Mouse (Mus musculus) layer of hippocampus, adult 9-11 months (tissue): Measurements from ENCODE around the gene Trpv1.

Experiments
- DNase-seq: peaks from one replicate; pipeline ENCODE4 v3.0.0; 2022

Trpv1 gene

DNA sequence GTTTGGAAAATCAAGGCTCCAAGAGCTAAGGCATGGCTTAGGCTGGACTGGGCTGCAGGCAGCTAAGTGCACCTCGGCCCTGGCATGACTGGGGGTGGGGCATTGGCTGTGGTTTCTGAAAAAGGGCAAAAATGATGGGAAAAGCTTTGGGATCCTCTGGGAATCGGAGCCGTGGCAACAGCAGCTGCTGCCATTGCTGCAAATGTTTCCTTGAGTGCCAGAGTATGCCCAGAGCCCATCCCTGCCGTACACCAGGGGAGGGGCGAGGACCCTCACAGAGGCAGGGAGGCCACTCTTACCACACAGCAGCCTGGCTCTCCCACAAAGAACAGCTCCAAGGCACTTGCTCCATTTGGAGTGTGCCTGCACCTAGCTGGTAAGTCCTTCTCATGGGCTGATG, at the start of gene Trpv1:
Gene Trpv1 (plus strand): TSS at position 301 of the 400 bp plus-strand sequence.
- no peak for DNase-seq

DNA sequence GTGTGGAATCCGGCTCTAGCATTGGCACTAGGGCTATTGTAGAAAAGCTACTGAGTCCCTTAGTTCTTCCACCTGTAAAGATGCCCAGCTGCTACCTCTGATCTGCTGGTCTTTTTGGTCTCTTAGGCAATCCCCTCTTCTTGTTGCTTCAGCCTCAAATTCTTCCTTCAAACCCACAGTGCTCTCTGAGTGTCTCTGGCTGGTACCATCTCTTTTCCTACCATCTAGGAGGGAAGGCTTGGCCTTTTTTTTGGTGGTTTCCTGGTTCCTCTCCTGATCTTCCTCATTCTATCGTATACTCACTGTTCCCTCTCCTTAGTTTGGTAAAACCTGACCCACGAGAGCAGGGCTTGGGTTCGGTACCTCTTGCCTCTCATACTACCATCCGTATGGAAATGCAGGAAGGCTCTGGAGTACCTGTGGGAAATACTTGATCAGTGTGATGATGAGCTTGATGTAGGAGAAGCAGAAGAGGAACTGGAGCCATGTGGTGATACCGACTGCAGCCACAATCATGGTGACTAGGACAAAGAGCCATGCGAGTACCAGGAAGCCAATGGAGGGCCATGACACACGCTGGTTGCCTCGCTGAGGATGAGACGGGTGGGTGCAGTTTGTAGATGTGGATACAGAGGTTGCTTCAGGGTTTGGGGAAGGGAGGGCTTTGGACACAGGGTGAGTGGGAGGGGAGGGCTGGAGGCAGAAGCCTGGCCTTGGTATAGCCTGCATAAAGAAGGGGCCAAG, 48.0 kb upstream of the Trpv1 start:
- no peak for DNase-seq

DNA sequence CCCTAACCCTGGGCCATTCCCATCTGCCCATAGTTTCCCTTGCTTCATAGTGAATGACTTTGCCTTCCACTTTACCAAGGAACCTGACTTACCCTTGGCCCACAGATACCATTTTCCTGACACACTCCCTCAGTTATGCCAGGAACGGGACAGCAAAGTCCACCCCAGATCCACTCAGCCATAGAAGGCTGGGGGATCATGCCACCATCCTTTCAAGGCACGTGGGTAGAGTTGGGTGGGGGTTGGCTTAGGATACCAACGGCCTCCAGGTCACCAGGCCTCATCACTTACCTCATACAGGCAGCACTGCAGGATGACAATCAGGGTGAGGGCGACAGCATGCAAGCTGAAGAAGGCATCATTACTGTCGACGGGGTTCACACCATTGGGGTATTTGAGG, 46.9 kb upstream of the Trpv1 start:
- no peak for DNase-seq

- DNase-seq: peak; percentile 52
Observed at GRCm38 (mm10) chr11:73193047-73193446, 41.0 kb upstream of the Trpv1 start.

GRCm38 (mm10) chr11:73194444-73194843, 39.6 kb upstream of the Trpv1 start:
- no peak for DNase-seq

- no peak for DNase-seq
Observed at GRCm38 (mm10) chr11:73198190-73198589, 35.9 kb upstream of the Trpv1 start.

DNA sequence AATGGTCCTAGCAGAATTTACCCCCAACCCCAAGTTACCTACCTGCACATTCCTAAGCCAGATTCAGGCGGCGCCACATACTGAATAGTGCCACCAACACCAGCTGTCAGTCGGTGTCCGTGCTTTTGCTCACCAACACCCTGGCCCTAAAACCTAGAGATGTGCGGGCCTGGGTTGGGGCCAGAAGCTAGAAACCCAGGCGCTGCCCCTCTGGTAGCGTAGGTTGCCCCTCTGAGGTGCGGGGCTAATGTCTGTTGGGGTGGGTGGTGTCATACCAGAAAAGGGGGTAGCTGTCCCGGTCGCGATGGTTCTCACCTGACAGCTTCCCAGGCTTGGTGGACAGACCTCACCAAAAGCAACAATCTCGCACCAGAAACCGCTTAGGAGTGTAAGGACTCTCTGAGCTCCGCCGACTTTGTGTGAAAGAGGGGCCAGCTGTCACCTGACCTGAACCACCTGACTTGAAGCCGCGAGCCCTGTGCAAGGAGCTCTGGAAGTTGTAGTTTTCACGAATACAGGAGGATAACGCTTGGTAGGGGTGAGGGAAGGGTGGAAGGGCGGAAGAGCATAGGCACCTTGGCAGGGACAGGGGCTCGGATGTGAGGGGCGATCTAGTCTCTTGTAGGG, 35.4 kb upstream of the Trpv1 start, which contains the start of gene Ctns:
Gene Ctns (minus strand): TSS at position 440 of the 627 bp plus-strand sequence.
- DNase-seq: peak; percentile 94

DNA sequence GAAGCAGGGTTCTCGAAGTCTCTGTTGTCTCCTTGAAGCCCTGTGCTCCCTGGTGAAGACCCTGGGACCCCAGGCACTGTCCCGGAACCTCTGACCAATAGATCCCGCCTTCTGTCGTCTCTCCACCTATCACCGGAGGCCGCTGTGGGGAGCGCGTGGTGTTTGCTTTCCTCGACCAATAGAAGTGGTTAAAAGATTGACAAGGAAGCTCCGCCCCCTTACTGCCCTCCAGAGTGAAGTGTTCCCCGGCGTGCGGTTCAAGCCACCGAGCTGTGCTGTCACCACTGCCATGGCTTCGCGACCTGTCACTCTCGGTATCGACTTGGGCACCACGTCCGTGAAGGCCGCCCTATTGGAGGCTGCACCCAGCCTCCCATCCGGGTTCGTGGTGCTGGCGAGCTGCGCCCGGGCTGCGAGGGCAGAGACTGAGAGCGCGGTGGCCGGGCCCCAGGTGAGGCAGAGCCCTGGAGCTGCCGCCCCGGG, 34.8 kb upstream of the Trpv1 start, which contains the start of gene Shpk:
Gene Shpk (plus strand): TSS at position 231 of the 483 bp plus-strand sequence.
- peak; percentile 97 for DNase-seq

DNA sequence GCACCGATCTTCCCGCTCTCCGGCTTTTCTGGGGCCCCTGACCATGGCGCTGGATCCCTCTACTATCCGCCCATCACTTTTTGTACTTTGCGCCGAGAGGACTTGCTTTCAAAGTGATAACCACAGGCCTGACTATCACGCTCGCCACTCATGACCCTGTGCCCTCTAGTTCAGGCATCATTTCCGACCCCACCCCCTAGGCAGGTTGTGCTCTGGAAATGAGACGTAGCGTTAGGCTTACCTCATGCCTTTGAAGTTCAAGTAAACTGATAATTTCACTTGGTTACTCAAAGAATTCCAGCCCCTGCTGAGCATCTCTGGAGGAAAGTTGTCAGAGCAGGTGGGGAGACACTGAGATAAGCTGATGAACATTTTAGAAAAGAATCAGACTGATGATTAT, 34.2 kb upstream of the Trpv1 start:
- DNase-seq: no peak

GRCm38 (mm10) chr11:73201021-73201420, 33.1 kb upstream of the Trpv1 start:
- DNase-seq: no peak

DNA sequence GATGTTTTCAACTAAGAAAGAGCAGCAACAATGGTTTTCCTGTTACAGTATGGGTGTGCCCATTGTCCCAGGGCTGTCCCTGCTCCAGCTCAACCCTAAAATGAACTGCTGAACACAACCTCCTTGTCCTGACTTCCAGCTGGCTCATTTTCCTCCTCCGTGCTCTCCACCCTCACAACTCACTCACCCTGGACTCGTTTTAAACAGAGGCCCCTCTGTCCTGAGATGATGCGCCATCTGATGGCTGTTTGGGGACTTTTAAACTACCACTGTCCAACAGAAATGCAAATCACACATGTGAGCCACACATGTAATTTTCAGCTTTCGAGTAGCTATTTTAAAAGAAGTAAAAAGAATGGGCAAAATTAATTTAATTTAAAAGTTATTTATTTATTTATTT, 32.5 kb upstream of the Trpv1 start:
- DNase-seq: no peak

DNA sequence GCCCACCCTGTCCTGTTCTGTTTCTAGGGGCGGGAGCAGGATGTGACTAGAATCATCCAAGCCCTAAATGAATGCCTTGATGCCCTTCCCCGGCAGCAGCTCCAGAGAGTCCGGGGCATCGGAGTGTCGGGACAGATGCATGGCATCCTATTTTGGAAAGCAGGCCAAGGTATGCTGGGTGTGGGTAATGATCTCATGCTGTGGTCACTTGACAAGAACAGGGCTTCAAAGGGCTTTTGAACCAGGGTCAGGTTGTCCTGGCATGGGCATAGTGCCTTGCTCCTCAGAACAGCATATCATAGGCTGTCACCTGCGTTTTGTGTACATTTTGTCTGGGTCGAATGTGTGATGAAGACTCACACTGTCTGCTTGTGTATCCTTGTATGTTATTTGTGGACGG, 30.2 kb upstream of the Trpv1 start:
- DNase-seq: no peak

- DNase-seq: no peak
Observed at GRCm38 (mm10) chr11:73205194-73205593, 28.9 kb upstream of the Trpv1 start.

DNA sequence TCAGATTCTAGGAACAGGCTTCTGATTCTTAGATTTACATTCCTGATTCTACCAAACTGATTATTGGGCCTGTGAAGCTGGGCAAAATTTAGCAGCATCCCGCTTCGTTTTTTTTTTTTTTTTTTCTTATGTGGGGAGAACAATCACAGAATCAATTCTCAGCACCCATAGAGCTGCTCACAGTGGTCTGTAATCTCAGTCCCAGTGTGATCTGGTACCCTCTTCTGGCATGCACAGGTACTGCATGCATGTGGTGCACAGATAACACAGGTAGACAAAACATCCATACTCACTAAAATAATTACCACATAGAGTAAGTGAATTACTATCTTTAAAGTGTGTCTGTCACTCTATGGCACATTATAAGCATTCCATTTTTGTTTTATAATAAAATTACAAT, 26.5 kb upstream of the Trpv1 start:
- no peak for DNase-seq

DNA sequence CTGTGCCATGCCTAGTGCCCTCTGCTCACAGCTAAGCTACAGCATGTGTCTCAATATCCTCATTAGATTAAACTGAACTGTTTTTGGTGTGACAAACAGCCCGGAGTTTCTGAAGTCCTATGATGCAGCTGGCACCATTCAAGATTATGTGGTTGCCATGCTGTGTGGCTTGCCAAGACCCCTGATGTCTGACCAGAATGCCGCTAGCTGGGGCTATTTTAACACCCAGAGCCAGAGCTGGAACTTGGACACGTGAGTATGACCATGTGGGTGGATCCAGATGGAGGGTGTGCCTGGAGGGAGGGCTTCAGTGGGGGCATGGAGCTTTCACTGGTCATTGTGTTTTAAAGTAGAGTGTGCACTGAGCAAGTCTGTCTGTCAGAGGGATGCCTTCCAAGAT, 20.1 kb upstream of the Trpv1 start:
- DNase-seq: no peak

DNA sequence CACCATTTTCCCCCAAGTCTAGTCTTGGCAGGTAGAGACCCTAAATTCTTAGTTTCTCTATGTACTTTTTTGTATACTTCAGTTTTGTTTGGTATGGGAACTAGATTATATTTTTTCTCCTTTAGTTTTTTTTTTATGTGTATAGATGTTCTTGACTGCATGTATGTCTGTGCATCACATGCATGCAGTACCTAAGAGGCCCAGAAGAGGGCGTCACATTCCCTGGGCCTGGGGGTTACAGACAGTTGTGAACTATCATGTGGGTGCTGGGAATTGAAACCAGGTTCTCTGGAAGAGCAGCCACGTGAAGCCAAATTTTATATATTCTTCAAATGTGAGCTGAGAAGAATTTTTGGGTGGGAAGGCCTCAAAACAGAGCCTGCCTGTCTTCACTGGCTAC, 14.4 kb upstream of the Trpv1 start:
- DNase-seq: no peak

GRCm38 (mm10) chr11:73220651-73221050, 13.4 kb upstream of the Trpv1 start:
- no peak for DNase-seq

DNA sequence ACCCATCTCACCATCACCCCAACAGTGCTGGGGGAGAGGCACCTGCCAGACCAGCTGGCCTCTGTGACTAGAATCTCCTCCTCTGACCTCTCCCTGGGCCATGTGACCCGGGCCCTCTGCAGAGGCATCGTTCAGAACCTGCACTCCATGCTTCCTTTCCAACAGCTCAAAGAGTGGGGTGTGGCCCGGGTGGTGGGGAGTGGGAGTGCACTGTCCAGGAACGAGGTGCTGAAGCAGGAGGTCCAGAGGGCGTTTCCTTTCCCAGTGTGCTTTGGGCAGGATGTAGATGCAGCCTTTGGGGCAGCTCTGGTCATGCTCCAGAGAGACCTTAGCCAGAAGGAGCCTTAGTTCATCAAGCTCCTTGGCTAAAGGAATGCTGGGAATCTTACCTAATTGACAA, 11.2 kb upstream of the Trpv1 start:
- no peak for DNase-seq

DNA sequence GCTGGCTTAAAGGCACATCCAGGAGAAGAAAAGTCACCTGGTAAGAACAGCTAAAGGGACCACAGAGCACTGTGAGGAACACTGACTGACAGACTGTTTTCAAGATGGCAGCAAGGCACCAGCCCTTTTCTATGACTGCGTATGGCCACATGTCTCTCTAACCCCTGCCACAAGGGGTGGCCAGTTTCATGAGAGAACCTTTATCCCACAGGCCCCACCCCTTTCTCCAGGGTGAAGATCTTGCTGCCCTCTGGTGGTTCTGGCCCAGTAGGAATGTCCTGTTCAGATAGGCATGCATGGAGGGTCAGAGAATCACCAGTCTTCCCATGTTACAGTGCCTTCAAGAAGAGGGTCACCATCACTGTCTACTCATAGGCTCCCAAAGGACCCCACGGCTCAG, 10.1 kb upstream of the Trpv1 start:
- no peak for DNase-seq

GRCm38 (mm10) chr11:73225856-73226255, 8.2 kb upstream of the Trpv1 start:
- no peak for DNase-seq

DNA sequence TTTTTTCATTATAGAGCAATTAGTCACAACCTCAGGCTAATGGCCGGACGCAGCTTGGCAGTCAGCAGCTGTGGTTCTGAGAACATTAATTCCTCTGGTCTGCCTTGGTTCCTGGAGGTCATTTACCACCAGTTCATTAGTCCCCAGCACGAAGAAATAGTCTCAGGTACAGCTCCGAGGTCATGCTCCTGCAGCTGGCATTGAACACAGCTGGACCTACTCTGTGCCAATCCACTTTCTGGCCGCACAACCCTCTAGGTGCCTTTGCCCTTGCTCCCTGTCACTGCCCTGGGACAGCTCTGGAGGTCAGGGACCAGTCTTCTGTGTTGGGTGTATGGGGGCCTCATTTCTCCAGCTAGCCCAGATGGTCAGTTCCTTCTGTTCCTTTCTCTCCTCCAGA, 5.2 kb upstream of the Trpv1 start:
- DNase-seq: no peak

DNA sequence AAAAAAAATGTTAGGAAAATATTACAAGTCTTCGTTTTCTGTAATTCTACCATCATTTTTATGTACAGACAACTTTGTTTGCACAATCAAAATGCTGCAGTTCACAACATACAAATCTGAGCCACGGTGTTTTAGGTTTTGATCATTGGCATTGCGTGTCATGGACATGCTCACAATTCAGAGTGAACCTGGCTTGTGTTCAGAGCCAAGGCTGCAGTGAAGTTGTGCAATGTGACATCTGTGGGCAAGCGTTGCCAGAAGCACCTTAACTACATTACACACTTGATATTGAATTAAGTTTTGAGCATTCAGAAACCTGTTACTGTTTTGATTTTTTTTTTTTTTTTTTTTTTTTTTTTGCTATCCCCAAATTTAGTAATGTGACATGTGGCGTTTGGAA, 4.0 kb upstream of the Trpv1 start:
- DNase-seq: no peak

DNA sequence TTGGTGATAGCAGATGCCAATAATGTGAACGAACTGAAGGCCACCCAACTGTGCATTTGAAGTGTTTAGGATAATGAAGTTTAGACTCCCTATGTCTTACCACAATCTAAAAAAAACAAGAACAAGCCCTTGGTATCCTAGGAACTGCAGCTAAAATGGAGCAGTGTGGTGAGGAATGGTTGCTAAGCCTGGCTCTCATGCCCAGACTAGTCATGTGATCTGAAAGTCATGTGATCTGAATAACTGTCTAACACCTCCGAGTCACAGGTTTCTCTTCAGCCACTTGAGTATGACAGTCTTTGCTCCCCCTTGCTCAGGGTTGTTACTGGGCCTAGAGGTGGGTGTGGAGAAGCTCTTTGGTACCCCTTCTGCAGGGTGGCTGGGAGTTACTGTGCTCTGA, 1.6 kb upstream of the Trpv1 start:
- DNase-seq: no peak

GRCm38 (mm10) chr11:73235990-73236701, 2.1 kb downstream of the Trpv1 start:
- DNase-seq: no peak
